Mouse (Mus musculus) neural tube, embryonic 10.5 days (tissue): ENCODE results near the gene Olfr680-ps1.
"Not testable (repeated sequence)": the region's sequence is repeated elsewhere in the genome, so short reads cannot be mapped to it uniquely, and the experiment has no call there.

ENCODE experiments used
- DNase-seq: peaks from one replicate; pipeline ENCODE4 v3.0.0-alpha.2; 2017; ENCODE audit warnings: low spot score; ENCODE audit errors: extremely low spot score

Olfr680-ps1 gene

GRCm38 (mm10) chr7:105092717-105093116, at the start of gene Olfr680-ps1:
TSS of gene Olfr680-ps1 (minus strand) at chr7:105092817.
- DNase-seq = not testable (repeated sequence)

- DNase-seq = no peak
These were observed 48.7 kb upstream of the Olfr680-ps1 start for GRCm38 (mm10) chr7:105141275-105141674.

GRCm38 (mm10) chr7:105116536-105116935, 23.9 kb upstream of the Olfr680-ps1 start, which contains the start of gene Olfr681:
TSS of gene Olfr681 (plus strand) at chr7:105116836.
- DNase-seq = no peak

- no peak for DNase-seq
These were observed 11.7 kb downstream of the Olfr680-ps1 start, which contains the start of gene Olfr679 for GRCm38 (mm10) chr7:105080905-105081304. TSS of gene Olfr679 (plus strand) at chr7:105081205.

- DNase-seq = no peak
These were observed 28.4 kb downstream of the Olfr680-ps1 start, which contains the start of gene Olfr678 for GRCm38 (mm10) chr7:105064175-105064574. TSS of gene Olfr678 (plus strand) at chr7:105064475.

GRCm38 (mm10) chr7:105058951-105059350, 33.7 kb downstream of the Olfr680-ps1 start:
- no peak for DNase-seq
